Mouse (Mus musculus) 3T3-L1 (cell line): ENCODE results near the gene Mnd1.

Experiments
- DNase-seq: peaks from one replicate; pipeline ENCODE4 v3.0.0-alpha.2; 2015; ENCODE audit warnings: low read depth, low spot score

Gene Mnd1

GRCm38 (mm10) chr3:84157559-84158350 lies 2.2 kb upstream of the Mnd1 start:
- peak; percentile 12 for DNase-seq

- peak; percentile 54 for DNase-seq
Observed at GRCm38 (mm10) chr3:84157011-84157410, 1.4 kb upstream of the Mnd1 start.

DNA sequence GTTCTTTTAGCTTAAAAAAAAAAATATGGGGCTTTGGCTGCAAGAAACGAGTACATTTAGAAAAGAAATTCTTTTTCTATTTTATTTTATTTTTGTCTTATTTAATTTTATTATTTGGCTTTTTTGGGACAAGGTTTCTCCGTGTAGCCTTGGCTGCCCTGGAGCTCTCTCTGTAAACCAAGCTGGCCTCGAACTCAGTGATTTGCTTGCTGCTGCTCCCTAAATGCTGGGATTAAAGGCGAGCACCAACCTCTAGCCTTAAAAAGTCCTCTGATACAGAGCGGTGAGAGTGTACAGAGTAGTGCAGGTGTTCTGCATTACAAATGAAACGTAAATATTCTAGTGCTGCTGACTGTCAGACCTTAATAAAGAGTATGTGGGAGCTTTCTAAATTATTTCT lies 519 bp upstream of the Mnd1 start:
- no peak for DNase-seq

- no peak for DNase-seq
Observed at GRCm38 (mm10) chr3:84155146-84155545, 440 bp downstream of the Mnd1 start.

DNA sequence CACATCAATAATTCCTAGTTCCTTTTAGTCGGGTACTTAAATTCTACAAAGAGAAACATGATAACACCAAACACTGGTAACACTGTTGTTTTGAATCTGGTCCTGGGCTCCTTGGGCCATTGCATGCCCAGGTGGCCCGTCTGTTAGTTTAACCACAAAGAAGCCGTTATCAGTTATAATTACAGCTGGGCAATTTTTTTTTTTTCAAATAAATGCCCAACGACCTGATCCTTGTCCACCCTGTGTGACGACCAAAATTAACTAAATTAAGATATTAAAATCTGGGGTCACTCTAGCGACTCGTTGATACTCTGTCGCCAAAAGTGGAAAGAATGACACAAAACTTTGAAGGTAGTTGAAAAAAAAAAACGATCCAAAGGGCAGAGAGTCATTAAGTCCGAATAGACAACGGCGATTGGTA lies 855 bp downstream of the Mnd1 start:
- DNase-seq = peak; percentile 6

DNA sequence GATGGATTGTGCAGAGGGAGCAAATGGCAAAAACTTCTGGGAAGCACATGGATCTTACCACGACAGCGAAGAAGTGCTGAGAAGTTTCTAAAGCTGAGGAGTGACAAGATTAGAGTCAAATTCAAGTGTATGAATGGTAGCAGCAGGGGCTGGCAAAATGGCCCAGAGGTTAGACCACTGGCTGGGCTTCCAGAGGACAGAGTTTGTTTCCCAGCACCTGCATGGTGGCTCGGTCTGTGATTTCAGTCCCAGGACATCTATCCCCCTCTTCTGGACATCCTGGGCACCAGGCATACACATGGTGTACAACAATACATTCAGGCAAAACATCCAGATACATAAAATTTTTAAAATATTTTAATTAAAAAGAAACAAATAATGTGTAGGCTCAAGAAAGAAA lies 5.8 kb downstream of the Mnd1 start:
- DNase-seq = no peak

DNA sequence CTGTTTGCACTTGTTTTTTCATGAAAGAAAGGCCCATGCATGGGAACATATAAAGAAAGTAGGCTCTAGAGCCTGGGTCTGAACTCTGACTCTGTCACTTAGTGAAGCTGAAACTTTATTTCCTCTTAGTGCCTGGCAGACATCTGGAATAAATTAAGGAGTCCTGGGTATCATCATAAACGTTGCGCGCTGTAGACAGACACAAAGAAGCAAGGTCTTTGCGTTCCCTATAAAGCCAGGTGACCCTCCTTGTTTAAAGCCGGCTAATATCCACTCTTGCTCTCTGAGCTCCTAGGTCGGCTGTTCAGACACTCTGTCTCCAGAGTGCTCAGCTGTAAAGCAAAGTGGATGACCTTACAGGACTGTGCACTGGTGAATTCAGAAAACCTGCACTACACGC lies 14.6 kb downstream of the Mnd1 start:
- DNase-seq = no peak

GRCm38 (mm10) chr3:84136509-84136908 lies 19.1 kb downstream of the Mnd1 start:
- no peak for DNase-seq

- DNase-seq = no peak
Observed at GRCm38 (mm10) chr3:84135933-84136332, 19.7 kb downstream of the Mnd1 start.

- DNase-seq = no peak
Observed at GRCm38 (mm10) chr3:84135387-84135786, 20.2 kb downstream of the Mnd1 start.

DNA sequence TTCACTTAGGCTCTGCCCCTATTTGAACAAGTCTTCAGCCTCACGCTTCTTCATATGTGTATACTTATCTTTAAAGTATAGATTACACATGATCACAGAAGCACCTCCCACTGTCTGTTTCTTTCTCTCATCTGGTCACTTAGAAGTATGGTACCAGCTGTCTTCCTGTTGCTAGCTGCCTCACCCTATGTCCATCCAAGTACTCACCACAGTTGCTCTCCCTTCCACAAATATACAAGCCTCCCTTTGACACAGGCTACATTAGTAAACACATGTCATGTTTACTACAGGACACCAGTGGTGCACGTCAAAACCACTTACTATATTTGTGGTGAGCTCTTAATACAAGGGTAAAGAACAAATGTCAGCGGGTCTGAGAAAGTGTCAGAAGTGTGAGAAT lies 24.2 kb downstream of the Mnd1 start:
- no peak for DNase-seq

GRCm38 (mm10) chr3:84130776-84131175 lies 24.8 kb downstream of the Mnd1 start:
- no peak for DNase-seq

GRCm38 (mm10) chr3:84128871-84129870 lies 26.4 kb downstream of the Mnd1 start:
- DNase-seq = peak; percentile 76

DNA sequence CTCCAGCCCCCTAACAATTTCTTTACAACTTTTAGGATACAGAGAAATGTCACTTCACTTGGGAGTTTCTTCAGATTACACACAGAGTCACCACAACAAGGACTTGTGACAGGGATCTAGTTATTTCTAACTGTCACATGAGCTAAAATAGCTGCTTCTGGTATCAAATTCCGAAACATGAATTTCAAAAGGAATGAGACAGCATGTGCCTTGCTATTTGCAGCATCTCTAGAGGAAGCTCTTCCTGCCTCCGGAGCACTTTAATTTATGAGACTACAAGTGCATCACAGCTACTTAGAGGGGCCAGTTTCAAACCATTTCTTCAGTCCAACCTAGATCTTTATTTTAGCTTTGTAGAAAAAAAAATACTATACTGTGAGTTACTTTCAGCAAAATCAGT lies 28.2 kb downstream of the Mnd1 start:
- DNase-seq = no peak

DNA sequence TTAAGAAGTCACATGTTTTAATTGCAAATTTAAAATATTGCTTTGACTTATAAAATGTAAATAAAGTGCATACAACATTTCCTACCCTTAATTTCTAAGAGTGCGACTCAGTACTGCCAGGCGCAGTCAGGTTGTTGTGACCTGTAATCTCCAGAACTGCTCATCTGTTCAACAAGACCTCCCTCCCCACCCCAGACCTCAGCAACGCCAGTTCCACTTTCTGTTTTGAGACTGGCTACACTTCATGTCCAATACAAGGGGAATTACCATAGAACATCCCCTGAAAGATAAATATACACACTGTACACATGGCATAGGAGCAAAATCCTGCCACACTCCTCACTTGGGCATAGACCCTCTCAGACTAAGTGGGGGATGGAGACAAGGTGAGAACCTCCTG lies 28.9 kb downstream of the Mnd1 start:
- no peak for DNase-seq

DNA sequence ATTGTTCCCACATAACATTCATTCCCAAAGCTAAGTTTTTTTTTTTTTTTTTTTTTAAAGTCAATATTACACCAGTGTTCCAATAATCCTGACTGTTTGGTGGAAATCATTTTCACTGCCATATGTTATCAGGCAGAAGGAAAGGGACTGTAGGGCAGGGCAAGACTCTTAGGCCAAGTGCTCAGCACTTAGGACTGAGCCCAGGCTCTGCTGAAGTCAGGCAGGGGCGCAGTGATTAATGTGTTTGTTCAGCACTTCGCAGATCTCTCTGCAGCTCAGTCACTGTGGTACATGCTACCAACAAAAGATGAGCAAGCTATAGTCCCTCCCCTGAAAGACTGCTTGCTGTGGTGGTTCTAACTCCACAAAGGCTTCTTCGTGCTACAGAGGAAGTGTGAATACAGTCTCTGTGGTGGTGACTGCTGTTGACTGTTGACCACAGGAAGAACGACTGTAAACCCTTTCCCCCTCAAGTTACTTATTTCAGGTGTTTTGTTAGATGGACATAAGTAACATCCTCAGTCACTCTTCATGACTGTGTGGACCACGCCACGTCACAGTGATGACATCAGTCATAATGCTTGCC lies 29.8 kb downstream of the Mnd1 start:
- DNase-seq = no peak

DNA sequence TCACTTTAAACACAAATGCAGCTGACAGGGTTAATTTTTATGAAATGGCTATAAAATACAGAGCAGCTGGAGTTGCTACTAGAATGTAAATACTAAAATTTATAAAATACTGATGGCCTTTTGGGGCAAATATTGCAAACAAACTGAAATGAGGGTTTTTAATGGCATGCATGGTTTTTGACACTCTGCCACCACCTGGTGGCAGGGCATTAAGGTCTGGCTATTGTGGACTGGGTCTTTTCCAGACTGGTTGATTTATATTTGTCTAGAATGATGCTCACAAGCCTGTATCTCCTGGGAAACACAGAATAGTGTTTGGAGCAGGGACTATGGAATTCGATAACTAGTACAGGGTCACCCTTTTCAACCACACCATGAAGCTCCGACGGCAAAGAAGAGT lies 32.1 kb downstream of the Mnd1 start:
- DNase-seq = peak; percentile 64

GRCm38 (mm10) chr3:84118718-84119117 lies 36.9 kb downstream of the Mnd1 start:
- no peak for DNase-seq

- DNase-seq = no peak
Observed at GRCm38 (mm10) chr3:84118178-84118577, 37.4 kb downstream of the Mnd1 start.

DNA sequence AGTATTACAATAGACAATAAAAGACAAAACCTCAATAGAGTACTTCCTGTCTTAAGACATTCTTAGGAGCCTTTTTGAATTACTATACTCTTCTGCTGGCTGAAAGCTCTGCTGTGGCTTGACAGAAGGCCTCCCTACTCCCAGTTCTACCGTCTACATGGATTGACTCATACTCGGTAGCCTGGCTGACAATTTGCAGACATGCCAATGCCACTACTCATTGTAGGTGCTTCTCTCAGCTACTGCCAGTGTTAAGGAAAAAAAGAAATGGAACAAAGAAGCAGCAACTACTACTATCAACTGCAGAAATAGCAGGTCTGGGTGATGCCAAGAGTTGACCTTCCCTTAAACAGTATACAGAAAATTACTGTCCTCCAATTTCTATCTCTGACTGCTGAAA lies 47.0 kb downstream of the Mnd1 start:
- DNase-seq = peak; percentile 84

DNA sequence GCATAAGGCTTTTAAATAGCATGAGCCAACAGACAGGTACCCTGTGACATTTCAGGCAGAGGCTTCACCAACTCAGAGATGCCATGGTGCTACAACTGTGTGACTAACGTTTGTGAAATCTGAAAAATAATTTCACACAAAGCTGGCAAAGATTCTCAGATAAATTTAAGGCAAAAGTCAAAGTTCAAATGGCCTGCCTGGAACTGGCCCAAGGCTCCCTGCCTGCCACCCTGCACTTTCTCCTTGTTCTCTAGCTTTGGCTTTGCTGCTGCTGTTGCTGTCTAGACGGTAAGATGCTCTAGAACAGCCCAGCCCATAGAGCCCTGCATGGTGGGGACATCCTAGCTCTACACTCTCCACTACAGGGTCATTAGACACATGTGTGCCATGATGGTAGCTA lies 49.5 kb downstream of the Mnd1 start:
- DNase-seq = no peak

- no peak for DNase-seq
Observed at GRCm38 (mm10) chr3:84103536-84103935, 52.0 kb downstream of the Mnd1 start.
